Mouse (Mus musculus) cerebellum, adult 9-11 months (tissue): Measurements from ENCODE around the gene Slc41a2.
A peak's percentile ranks its signal among the peaks of the same experiment; 100 is the strongest.
"Not testable (repeated sequence)": the region's sequence is repeated elsewhere in the genome, so short reads cannot be mapped to it uniquely, and the experiment has no call there.

Experiments
- DNase-seq: peaks from one replicate; pipeline ENCODE4 v3.0.0; 2022

Slc41a2 gene

DNA sequence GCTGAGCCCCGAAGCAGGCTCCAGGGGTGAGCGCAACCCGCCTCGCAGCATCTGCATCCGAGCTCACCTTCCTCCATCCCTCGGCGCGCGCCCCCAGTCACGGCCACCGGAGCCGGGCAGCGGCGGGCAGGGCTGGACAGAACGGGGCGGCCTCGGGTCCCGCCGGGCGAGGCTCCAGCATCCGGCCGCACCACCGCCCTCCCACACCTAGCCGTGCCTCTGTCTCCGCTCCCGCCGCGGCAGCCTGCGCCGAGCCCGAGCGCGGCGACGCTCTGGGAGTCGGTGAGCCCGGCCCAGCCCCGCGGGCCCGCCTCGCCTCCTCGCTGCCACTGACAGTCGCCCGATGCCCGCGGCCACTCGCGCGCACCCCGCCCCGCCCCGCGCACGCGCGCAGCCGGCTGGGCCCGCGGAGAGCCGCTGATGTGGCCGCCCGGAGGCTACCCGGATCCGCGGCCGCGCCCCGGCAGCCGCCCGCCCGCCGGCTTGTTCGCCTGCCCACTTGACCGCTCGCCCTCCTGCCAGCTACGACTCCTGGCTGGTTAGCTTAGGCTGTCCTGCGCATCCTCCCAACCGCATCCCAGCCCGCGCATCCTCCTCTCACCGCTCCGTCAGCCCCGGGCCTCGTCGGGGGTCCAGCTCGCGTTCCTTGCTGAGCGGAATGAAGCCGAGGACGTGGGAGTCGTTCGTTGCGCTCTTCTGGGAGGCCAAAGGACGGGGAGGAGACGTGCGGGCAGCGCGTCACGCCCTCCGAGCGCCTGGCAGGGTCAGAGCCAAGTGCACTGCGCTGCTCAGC lies at the start of gene Slc41a2:
Gene Slc41a2, minus strand, starts transcription at position 724 of the 793 bp plus-strand sequence.
- DNase-seq, result peak; percentile 89

DNA sequence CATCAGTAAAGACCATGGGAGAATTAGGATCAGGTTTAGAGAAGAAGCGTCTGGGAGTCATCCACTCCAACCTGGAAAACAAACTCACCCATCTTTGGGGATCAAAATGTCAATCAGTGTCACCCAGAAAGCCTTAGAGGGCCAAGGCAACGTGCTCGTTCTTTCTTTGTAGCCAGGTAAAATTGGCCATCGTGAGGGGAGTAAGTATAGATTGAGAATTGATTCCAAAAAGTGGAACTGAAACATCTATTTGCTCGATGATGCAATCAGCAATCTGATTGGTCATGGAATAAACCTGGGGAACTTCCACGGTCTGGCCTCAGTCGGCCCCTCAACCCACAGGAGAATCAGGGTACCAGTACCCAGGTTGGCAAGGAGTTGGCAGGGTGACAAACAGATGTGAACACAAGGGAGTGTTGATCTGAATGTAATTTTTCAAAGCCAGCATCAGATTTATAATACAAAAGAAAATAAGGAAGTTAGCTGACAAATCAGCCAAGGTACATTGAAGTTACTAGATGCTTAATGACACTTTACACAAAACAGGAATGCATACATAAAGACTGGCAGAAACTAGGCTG lies 47.7 kb upstream of the Slc41a2 start:
- no peak for DNase-seq

DNA sequence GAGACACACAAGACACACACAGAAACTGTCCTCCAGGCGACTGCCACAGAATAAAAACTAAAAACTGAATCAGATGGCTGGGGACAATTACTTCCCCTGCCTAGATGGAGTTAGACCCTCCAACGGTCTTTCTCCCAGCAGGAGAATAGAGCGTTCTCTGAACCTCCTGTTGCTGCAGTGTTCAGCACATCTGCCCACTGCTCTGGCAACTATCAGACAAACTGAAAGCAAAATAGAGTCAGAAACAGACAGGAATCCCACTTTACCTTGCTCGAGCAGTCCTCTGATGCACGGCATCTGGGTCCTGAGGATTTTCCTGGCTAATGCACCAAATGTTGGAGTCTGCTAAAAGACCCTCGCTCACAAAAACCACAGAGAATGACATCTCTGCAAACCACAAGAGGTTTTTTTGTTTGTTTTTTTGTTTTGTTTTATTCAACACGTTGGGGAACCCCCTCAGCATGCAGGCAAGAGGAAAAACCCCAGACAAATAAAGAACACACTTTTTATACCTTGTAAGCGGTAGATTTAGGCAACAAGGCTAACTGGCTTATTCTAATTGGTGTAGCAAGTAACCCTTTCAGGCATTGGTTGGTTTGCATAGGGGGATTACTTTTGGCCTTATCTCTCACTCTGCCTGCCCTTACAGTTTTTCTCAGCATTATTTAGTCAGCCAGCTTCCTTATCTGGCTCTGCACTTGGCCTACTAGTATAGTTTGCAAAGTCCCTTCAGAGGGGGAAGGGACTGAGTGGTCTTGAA lies 47.0 kb upstream of the Slc41a2 start:
- no peak for DNase-seq

DNA sequence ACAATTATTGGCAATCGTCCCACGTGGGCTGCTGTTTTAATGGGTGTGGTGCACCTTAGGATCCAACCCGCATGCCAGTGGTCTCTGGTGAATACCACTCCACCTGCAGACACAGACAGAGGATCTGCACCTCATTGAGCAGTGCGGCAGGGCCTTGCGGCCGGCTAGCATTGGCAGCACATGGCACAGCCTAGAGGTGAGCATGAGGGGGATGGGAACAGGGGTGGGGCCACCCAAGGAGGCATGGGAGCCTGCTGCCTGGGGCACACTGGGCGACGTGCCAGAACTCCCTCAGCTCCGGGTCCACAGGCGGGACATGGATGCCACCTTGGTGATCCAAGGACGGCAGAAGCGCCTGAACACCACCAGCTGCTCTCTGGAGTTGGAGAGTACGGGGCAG lies 46.2 kb upstream of the Slc41a2 start:
- DNase-seq, result no peak

DNA sequence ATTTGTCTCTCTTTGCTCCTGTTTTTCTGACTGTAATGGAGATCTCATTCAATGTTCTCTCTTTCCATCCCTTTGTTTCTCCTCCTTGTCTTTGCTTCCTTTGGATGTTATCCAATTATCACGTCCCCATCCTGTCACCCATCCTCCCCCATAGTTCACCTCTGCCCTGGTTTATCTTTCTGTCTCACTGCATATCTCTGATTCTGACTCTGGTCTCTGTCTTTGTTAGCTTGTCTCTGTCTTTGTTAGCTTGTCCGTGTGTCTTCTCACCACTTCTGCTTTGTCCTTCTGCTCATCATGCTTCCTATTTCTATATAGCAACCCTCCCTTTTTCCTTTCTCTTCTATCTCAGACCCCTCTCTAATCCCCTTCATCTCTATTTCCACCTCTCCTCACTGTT lies 45.3 kb upstream of the Slc41a2 start:
- no peak for DNase-seq

DNA sequence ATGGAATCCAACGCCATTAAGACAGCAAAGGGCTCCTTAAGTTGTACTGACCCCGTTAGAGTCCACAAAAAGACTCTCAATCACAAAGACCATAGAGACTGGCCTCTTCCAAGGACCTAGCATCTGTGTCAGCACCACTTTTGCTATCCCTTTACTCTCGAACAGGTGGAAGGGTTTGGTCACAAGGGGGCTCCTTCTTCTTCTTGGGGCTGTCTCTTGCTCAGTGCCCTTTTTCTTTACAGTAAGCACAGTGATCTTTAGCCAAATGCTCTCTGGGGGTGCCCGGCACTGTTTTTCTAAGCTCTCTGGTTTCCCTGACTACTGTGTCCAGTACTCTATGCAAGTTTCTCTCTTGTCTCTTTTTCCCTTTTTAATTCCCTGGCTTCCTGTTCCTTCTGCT lies 44.8 kb upstream of the Slc41a2 start:
- DNase-seq, result no peak

DNA sequence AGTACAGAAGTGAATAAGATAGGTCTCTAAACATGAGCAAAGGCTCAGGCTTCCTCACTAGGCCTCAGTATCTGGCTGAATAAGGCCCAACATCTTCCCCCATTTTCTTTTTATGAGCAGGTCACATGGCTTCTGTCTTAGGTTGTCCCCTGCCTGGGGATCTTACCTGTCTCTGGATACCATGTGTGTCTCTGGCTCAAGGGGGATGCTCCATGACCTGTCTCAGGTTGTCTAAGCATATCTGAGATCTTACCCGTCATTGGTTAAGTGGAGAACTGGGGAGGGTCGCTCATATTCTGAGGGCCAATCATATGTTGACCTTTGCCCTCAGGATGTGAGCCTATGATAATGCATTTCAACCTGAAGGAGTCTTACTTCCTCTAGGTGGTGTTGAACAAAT lies 42.8 kb upstream of the Slc41a2 start:
- DNase-seq, result no peak

DNA sequence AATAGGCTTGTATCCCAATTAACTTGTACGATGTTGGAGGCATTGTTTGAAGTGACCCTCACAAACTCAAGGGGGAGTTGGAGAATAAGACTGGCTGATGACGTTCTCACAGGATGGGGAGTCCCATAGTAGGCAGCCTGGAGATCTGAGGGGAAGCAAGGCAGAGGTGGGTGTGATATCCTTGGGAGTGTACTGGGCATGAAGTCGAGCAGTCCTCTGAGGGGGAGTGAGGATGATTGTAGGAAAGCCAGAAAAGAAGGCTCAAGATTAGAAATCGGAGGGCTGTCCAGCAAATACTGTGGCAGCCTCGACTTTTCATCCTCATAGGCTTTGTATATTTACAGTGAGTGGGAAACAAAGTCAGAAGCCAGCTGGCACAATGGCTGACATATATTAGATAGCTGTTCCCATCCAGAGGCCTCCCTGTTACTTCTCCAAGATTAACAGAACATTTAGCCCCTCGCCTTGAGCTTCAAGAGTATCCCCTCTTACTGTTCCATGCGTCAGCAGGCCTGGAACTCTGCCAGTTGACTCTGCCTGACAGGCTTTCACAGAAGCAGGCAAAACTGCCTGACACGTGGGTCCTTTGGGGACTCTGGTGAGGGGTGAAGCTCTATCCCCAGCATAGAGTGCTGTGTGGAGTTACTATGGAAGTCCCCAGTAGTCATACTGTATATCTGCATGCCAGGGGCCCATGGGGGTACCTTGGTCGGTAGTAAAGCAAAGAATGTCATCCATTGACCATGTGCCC lies 40.6 kb upstream of the Slc41a2 start:
- DNase-seq, result no peak

DNA sequence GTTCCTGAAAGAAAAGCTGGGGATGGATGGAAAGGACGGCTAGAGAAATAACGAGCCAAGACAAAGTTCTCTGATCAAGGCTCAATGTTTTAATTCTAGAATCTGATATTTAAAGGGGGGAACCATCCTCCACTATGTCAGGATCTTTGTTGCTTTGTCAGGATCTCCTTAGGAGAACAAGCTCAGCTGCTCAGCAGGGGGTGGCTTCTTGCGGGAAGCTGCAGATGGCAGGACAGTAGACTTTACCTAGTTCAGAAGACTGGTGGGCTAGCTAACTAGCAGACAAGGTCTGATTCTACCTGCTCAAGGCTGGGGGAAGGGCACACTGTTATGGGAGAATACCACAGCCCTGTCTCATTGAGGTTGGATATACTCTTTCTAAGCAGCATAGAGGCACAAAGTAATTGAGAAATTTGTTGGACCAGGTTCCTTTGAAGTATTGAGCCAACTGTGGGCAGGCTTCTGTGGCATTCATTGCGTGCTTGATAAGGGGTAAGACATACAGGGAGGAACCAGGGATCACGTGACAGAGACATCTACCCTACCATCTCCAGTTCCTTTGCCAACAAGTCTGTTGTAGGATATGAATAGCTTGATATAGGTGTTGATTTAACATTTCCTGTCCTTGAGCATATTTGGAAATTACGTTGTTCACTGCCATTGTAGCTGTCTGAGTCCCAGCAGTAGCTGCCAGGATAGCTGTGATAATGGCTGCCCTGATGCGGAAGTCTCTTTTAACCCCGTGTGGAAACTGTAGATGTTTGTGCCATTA lies 39.4 kb upstream of the Slc41a2 start:
- no peak for DNase-seq

DNA sequence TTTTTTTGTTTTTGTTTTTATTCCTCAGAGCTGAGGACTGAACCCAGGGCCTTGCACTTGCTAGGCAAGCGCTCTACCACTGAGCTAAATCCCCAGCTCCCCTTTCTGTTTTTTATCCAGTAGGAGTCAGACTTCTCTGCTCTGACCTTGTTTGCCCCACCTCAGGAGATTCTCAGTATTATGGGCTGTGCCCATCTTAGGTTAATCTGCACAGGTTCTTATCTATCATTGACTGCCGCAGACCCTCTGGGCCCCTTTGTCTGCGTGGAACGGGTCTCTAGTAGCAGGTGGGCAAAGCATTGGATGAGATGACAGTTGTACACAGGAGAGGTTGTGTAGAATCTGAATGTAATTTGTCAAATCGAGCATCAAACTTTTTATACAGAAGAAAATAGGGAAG lies 37.8 kb upstream of the Slc41a2 start:
- not testable (repeated sequence) for DNase-seq

DNA sequence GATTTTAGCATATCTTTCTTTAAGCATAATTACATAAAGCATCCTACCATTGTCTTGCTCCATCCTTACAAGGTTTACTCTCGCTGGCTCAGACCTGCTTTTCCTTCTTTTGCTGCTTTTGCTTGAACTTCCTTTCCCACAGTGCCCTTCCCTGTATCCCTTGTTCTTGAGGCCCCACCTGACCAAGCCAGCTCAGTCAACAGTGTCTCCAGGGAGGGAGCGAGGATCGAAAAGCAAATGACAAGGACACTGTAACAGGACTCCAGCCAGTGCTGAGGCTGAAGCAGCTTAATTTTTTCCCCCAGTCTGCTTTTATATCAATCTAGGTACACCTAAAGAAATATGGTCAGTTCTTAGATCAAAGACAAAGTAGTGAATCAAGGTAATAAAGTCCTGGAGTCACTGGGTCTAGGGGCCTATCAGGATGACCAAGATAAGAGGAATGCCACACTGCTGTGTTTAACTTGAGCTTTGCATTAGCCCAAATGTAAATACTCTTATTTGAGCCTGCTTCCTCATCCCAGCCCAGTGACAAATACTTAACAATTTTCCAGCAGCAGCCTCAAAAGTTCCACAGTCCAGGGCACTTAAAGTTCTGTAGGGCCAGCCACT lies 36.5 kb upstream of the Slc41a2 start:
- DNase-seq, result no peak

DNA sequence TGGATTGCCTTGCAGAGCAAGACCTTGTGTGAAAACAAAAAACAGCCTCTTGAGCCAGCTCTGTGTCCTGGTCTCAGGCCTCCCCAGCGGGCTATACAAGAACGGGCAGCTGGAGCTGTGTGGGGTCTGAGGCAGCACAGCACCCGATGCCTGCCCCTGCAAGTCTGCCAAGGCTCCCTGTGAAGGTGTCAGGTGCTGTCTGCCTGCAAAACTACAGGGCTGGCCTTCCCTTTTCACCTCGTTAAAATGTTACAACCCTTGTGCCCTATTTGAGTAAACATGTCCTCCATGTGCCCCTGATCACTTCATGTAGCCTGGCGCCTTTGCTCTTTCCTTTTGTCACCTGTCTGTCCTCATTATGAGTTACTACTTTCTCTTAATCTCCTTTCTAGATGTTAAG lies 31.2 kb upstream of the Slc41a2 start:
- DNase-seq, result no peak

DNA sequence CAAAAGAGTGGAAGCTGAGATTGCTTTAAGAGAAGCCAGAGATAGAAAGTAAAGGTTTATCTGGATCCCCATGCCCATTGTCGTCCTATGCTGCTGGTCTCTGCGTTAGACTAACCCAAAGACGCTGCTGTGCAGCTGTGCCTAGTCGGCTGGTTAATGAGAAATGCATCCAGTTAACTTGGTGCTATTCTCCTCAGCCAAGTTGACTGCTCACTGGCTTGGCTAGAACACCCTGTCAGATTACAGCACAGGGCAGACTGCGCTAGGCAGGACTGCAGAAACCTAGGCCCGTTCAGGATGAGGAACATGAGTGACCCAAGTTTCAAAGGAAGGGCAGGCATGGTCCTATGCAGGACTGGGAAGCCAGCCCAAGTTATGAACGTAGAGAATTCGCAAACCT lies 25.8 kb upstream of the Slc41a2 start:
- DNase-seq, result no peak

DNA sequence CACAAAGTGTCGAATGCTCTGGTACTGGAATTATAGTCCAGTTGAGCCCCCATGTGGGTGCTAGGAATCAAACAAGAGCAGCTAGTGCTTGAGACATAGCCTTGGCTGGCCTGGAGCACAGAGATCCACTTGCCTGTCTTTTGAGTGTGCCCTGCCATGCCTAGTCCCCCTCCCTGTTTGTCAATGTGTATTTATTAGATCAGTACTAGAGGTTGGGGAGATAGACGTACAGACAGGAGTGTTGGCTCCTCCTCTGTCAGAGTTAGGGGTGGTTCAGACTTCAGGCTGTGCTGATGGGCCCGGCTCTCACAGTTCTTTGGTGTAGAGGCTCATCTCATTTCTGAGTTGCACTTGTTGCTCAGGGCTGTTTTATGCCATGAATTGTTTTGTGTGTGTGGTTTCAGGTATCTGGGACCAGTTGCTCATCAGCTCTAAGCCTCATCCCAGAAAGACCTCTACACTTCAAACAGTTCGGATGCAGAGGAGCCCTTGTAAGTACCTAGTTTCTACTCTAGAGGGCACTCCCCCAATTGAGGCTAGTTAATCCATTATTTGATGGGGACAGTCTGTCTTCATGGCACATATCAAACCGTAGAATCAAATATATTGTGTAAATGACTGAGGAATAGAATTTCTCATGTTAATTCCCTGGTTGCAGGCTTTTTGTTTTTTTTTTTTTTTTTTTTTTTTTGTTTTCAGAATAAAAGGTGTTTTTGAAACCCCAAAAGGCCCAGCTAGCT lies 24.1 kb upstream of the Slc41a2 start:
- DNase-seq, result peak; percentile 27

DNA sequence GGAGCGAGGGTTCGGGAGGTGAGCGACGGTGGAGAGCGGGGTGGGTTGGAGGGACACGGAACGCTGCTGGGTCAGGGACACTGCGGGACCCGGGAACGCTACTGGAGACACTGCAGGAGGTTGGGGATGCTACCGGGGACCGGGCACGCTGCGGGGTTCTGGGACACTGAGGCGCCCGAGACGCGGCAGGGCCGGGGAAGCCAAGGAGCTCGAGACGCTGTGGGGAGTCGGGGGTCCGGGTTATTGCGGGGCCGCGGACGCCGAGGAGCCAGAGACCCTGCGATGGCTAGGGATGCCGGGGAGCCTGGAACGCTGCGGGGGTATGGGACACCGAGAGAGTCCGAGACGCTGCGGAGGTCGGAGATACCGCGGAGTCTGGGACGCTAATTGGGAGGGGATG lies 22.7 kb upstream of the Slc41a2 start:
- no peak for DNase-seq

DNA sequence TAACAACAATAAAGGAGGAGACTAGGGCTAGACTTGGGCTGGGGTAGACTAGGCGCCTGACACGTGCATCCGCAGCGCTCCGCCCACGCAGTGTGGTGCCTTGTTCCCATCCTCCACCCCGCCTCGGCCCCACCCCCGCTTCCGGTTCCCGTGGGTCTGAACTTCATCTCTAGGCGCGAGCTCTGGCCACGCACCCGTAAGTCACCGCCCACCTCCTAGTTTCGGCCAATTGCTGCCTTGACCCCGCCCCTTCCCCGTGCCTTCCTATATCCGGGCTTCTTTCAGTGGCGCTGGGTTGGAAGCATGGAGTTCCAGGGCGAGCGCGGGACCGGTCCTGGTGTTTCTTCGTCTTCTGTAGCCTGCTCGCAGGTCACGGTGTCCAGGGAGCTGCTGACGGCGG lies 22.3 kb upstream of the Slc41a2 start, which contains the start of gene D10Wsu102e:
Gene D10Wsu102e, plus strand, starts transcription at position 266 of the 400 bp plus-strand sequence.
- DNase-seq, result peak; percentile 98

DNA sequence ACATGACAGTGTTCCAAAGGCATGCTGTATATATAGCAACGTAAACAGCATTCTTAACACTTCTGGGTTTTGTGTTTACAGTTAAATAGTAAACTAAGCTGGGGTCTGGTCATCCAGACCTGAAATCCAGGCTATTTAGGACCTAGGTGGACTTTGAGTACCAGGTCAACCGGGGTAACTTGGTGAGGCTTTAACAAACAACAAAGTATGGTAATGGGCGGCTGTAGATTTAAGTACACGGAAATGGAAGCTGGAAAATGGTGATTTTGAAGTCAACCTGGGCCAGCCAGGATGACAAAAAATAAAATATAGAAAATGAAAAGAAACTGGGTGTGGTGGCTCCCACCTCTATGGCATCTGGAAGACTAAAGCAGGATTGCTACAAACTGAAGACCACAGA lies 21.8 kb upstream of the Slc41a2 start:
- no peak for DNase-seq

DNA sequence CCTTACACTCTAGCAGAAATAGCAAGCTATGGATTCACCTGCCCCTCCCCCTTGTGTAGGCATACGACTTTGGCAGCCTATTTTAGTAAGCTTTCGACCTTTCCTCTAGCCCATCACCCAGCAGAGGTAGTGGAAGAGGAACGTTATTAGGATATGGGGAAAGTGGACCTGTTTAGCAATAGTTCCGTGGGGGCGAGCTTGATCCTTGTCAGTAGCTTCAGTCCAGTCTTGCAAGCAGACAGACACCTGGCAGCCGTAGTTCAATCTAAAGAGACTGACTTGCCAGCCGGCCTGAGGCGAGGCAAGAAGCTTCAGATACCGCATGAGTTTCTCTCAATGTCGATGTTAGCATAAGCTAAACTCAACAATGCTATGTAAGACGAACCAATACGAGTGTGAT lies 18.7 kb upstream of the Slc41a2 start:
- no peak for DNase-seq

DNA sequence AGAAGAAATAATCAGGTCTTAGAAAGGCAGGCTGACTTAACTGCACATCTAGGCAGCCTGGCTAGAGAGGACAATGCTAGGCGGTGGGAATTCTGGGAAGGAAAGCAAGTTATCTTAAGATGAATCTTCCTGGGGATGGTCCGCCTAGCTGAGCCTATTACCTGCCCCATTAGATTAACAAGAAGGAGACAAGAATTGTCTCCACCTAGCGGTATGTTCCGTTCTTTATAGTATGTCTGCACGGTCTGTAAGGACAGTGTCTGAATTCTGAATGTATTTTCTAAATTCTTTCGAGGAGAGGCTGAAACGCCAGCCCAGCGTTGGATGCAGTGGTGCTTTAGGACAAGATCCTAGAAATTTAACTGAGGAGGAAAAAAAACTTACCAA lies 16.6 kb upstream of the Slc41a2 start:
- no peak for DNase-seq

DNA sequence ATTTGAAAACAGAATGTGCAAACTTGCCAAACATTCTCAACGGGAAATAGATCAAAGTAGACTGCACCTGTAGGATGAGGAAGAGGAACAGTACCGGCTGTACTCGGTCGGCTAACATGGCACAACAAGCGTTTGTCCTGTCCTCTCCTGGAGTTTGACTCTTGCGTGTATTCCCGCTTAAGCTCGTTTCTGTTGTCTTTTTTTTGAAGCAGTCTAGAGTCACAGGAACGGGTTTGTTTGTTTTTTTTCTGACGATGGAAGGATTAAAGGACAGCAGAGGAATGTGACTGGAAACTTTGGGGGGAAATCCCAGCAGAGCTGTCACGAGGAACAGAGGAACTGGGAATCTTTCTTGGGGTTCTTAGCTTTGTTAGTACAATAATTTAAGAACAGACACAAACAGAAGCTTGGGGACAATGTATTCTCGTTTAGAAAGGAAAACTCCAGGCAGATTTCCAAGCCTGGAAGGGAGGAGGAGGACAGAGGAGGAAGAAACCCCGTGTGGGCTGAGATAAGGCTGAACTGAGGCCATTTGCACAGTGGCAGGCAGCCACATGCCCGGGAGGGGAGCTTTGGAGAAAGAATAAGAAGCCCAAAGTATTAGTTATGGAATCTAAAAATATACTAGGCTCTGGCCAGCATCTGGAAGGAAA lies 16.1 kb upstream of the Slc41a2 start:
- DNase-seq, result no peak

DNA sequence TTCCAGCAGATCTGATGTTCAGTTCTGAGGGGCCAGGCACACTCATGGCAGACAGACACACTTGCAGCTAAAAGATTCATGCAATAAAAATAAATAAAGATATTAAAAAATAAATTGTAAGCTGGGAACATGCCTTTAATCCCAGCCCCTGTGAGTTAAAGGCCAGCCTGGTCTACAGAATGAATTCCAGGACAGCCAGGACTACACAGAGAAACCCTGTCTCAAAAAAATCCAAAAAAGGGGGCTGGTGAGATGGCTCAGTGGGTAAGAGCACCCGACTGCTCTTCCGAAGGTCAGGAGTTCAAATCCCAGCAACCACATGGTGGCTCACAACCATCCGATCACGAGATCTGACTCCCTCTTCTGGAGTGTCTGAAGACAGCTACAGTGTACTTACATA lies 14.1 kb upstream of the Slc41a2 start:
- not testable (repeated sequence) for DNase-seq
